Mouse (Mus musculus): ENCODE data around the gene Fam13a.

Fam13a gene

GRCm38 (mm10) chr6:59024164-59024724, at the start of gene Fam13a:
Gene Fam13a (minus strand): TSS chr6:59024549.
- peak; percentile 45 for DNase-seq (ENCODE audit: low spot score)

GRCm38 (mm10) chr6:59072096-59073060, 48.0 kb upstream of the Fam13a start:
- no peak for DNase-seq (ENCODE audit: low spot score)

GRCm38 (mm10) chr6:59071691-59072090, 47.3 kb upstream of the Fam13a start:
- DNase-seq (ENCODE audit: low spot score) = no peak

GRCm38 (mm10) chr6:59068187-59068586, 43.8 kb upstream of the Fam13a start:
- no peak for DNase-seq (ENCODE audit: low spot score)

GRCm38 (mm10) chr6:59064440-59064839, 40.1 kb upstream of the Fam13a start:
- DNase-seq (ENCODE audit: low spot score) = no peak

- DNase-seq (ENCODE audit: low spot score) = peak; percentile 37
These were observed 28.9 kb upstream of the Fam13a start for GRCm38 (mm10) chr6:59053232-59053631.

GRCm38 (mm10) chr6:59039719-59040118, 15.4 kb upstream of the Fam13a start:
- no peak for DNase-seq (ENCODE audit: low spot score)

GRCm38 (mm10) chr6:59032748-59033147, 8.4 kb upstream of the Fam13a start:
- DNase-seq (ENCODE audit: low spot score) = no peak

GRCm38 (mm10) chr6:59031539-59031938, 7.2 kb upstream of the Fam13a start:
- no peak for DNase-seq (ENCODE audit: low spot score)

- no peak for DNase-seq (ENCODE audit: low spot score)
These were observed 6.3 kb upstream of the Fam13a start for GRCm38 (mm10) chr6:59030667-59031066.

GRCm38 (mm10) chr6:59030037-59030436, 5.7 kb upstream of the Fam13a start:
- no peak for DNase-seq (ENCODE audit: low spot score)

- DNase-seq (ENCODE audit: low spot score) = no peak
These were observed 4.5 kb upstream of the Fam13a start for GRCm38 (mm10) chr6:59028871-59029270.

GRCm38 (mm10) chr6:59024806-59025205, 457 bp upstream of the Fam13a start:
- DNase-seq (ENCODE audit: low spot score) = no peak

GRCm38 (mm10) chr6:59023455-59024163, 740 bp downstream of the Fam13a start:
- DNase-seq (ENCODE audit: low spot score) = no peak

GRCm38 (mm10) chr6:59022621-59023020, 1.7 kb downstream of the Fam13a start:
- DNase-seq (ENCODE audit: low spot score) = no peak

- DNase-seq (ENCODE audit: low spot score) = peak; percentile 27
These were observed 4.0 kb downstream of the Fam13a start for GRCm38 (mm10) chr6:59020346-59020745.

GRCm38 (mm10) chr6:59019847-59020246, 4.5 kb downstream of the Fam13a start:
- DNase-seq (ENCODE audit: low spot score) = no peak

- no peak for DNase-seq (ENCODE audit: low spot score)
These were observed 8.0 kb downstream of the Fam13a start for GRCm38 (mm10) chr6:59016336-59016832.

GRCm38 (mm10) chr6:59014760-59015159, 9.6 kb downstream of the Fam13a start:
- no peak for DNase-seq (ENCODE audit: low spot score)

- no peak for DNase-seq (ENCODE audit: low spot score)
These were observed 10.1 kb downstream of the Fam13a start for GRCm38 (mm10) chr6:59014088-59014759.

GRCm38 (mm10) chr6:59010792-59011191, 13.6 kb downstream of the Fam13a start:
- no peak for DNase-seq (ENCODE audit: low spot score)

GRCm38 (mm10) chr6:59004630-59005029, 19.7 kb downstream of the Fam13a start:
- no peak for DNase-seq (ENCODE audit: low spot score)

Data from urinary bladder, postnatal 25 days (tissue).